Mouse (Mus musculus): ENCODE data around the gene Ube2v1.

DNA sequence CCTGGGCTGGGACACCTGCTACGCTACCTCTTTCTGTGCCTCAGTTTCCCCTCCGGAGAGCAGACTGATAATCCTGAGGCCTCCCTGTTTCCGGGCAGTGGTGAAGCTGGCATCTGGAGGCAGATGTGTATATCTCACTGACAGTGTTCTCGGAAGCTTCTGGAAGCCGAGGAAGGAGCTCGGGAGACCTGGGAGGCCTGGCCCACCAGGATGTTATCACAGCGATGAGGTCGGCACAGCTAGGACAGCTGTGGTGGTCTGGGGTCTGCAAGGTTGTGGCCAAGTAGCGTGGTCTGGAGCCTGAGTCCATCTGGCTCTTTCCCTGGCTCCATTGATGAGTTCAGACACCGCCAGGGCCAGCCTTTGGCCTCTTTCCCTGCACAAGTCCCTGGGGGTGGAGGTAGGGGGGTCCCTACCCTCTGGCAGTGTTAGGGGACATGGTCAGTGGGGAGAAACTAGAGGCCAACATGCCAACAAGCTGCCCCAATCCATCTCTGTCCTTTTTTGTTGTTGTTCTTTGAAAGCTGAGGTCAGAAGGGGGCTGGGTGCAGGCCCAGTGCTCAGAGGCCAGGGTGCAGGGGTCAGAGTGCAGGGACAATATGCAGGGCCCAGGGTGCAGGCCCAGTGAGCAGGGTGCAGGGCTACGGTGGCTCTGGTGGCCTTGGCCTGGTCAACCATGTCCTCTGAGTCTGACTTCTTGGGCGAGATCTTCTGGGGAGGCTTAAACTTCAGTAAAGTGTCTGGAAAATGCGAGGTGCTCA lies 67.2 kb downstream of the Ube2v1 start:
- TF ChIP-seq CTCF (IDR thresholded peaks at IDR 0.05) = no peak
- TF ChIP-seq EP300 (IDR thresholded peaks at IDR 0.05) = no peak
